Mouse (Mus musculus): ENCODE measurements around the gene Plch2. TPM values are rescaled to one million over a fixed set of nuclear protein-coding genes. Genes with fewer than 3 reads are reported as not detected.

The Plch2 gene
- polyA plus RNA-seq, 1 experiment: not detected

DNA sequence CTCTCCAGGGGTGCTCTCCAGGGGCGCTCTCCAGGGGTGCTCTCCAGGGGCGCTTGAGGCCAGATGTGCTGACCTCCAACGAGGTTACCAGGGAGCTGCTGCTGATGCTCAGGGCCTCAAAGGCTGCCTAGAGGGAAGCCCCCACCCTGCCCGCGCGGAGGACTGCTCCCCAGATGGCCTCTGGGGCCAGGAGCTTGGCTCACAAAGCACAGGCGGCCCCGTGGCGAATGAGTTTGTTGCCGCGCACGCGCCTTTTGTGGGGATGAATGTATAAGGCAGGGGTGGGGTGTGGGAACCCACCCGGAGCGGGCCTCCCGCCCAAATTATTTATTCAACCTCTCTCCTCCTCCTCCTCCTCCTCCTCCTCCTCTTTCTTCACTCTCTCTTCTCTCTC lies 107.0 kb downstream of the Plch2 start:
- peaks cover 19% of the 10 kb centered on the region for H3K4me1 ChIP-seq (ENCODE audit: control insufficient read depth, insufficient read depth, low read length)
- no peak overlapping the region for H3K4me3 ChIP-seq (ENCODE audit: insufficient read depth, low read depth, low read length)
- TF ChIP-seq CTCF (IDR thresholded peaks at IDR 0.05; ENCODE audit: insufficient read depth, low read depth, low read length): no peak
- TF ChIP-seq POLR2A (IDR thresholded peaks at IDR 0.05; ENCODE audit: insufficient read depth, low read depth, low read length): no peak
- WGBS: 4% methylated on average over 16 of the region's 16 CpGs
- H3K27ac ChIP-seq (ENCODE audit: insufficient read depth, low read depth, low read length): no peak overlapping the region

- TF ChIP-seq POLR2A (IDR thresholded peaks at IDR 0.05; ENCODE audit: insufficient read depth, low read depth, low read length) (no peak), CTCF (IDR thresholded peaks at IDR 0.05; ENCODE audit: insufficient read depth, low read depth, low read length) (no peak)
- Histone ChIP-seq H3K4me3 (ENCODE audit: insufficient read depth, low read depth, low read length) (no peak overlapping the region), H3K4me1 (ENCODE audit: control insufficient read depth, insufficient read depth, low read length) (peaks cover 19% of the 10 kb centered on the region), H3K27ac (ENCODE audit: insufficient read depth, low read depth, low read length) (no peak overlapping the region)
- 39% methylated on average over 6 of the region's 6 CpGs for WGBS
These were observed 107.5 kb downstream of the Plch2 start for GRCm38 (mm10) chr4:154948940-154949588.

DNA sequence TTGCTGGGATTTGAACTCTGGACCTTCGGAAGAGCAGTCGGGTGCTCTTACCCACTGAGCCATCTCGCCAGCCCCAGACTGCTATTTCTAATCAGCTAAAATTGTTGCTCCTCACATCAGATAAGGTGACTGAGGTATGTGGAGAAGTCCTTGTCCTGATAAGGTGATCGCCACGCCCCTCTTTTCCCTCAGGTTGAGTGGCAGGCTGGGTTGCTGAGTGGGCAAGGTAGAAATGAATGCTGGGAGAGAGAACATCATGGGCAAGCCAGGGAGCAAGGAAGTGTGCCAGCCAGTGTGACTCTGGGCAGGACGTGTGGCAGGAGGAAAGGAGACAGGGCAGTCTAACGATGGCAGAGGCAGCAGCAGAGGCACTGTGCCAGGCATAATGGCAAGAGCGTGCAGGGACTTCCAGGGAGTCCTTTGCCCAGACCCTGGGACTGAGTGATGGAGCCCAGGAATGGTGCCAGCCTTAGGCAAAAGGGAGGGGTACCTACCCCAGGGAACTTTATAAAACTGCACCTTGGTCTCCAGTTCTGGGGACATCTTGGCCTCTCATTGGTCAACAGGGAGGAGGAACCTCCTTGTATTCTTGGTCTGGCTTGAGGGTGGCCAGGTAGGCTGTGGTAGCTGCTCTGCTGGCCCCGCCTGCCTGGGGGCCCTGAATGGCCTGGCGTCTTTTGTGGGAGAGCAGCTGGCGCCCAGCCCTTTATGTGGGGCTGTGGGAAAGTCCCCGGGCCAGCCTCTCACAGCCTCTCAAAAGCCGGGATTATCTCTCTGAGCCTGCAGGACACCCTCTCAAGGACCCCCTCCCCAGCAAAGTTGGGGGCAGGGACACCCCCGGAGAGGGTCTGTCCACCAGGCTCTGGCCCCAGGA lies 108.3 kb downstream of the Plch2 start:
- no peak for TF ChIP-seq POLR2A (IDR thresholded peaks at IDR 0.05; ENCODE audit: insufficient read depth, low read depth, low read length)
- TF ChIP-seq CTCF (IDR thresholded peaks at IDR 0.05; ENCODE audit: insufficient read depth, low read depth, low read length): no peak
- H3K4me1 ChIP-seq (ENCODE audit: control insufficient read depth, insufficient read depth, low read length): peaks cover 19% of the 10 kb centered on the region
- 30% methylated on average over 14 of the region's 14 CpGs for WGBS
- no peak overlapping the region for H3K27ac ChIP-seq (ENCODE audit: insufficient read depth, low read depth, low read length)
- no peak overlapping the region for H3K4me3 ChIP-seq (ENCODE audit: insufficient read depth, low read depth, low read length)

GRCm38 (mm10) chr4:154946319-154946718 lies 110.3 kb downstream of the Plch2 start:
- peaks cover 11% of the 10 kb centered on the region for H3K4me1 ChIP-seq (ENCODE audit: control insufficient read depth, insufficient read depth, low read length)
- no peak overlapping the region for H3K27ac ChIP-seq (ENCODE audit: insufficient read depth, low read depth, low read length)
- 4% methylated on average over 8 of the region's 8 CpGs for WGBS
- H3K4me3 ChIP-seq (ENCODE audit: insufficient read depth, low read depth, low read length): peak overlapping the region; percentile 38
- 0 out of 2 replicates have a peak, but pooled peaks have one; percentile 36 for TF ChIP-seq POLR2A (IDR thresholded peaks at IDR 0.05; ENCODE audit: insufficient read depth, low read depth, low read length)
- no peak for TF ChIP-seq CTCF (IDR thresholded peaks at IDR 0.05; ENCODE audit: insufficient read depth, low read depth, low read length)

DNA sequence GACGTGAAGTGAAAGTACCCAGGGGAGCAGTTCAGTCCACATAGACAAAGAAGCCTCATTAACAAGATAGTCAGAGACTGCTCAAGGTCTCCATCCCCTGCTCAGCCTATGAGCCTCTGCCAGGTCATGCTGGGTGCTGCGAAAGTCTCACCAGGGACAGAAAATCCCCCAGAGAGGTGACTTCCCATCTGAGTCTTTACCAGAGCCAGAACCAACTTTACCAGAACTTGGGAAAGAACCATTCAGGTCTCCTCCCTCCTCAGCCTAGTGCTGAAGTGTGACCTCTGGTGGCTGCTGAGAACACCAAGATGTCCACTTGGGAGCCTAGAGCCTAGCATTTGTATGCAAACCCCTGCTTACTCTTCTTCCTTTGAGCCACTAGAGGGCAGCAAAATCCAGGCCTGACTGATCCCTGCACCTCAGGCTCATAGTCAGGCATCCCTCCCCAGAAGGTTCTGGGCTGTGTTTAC lies 112.4 kb downstream of the Plch2 start:
- no peak overlapping the region for H3K4me3 ChIP-seq (ENCODE audit: insufficient read depth, low read depth, low read length)
- peaks cover 11% of the 10 kb centered on the region for H3K4me1 ChIP-seq (ENCODE audit: control insufficient read depth, insufficient read depth, low read length)
- TF ChIP-seq CTCF (IDR thresholded peaks at IDR 0.05; ENCODE audit: insufficient read depth, low read depth, low read length) (no peak), POLR2A (IDR thresholded peaks at IDR 0.05; ENCODE audit: insufficient read depth, low read depth, low read length) (no peak)
- 27% methylated on average over 2 of the region's 2 CpGs for WGBS
- no peak overlapping the region for H3K27ac ChIP-seq (ENCODE audit: insufficient read depth, low read depth, low read length)

DNA sequence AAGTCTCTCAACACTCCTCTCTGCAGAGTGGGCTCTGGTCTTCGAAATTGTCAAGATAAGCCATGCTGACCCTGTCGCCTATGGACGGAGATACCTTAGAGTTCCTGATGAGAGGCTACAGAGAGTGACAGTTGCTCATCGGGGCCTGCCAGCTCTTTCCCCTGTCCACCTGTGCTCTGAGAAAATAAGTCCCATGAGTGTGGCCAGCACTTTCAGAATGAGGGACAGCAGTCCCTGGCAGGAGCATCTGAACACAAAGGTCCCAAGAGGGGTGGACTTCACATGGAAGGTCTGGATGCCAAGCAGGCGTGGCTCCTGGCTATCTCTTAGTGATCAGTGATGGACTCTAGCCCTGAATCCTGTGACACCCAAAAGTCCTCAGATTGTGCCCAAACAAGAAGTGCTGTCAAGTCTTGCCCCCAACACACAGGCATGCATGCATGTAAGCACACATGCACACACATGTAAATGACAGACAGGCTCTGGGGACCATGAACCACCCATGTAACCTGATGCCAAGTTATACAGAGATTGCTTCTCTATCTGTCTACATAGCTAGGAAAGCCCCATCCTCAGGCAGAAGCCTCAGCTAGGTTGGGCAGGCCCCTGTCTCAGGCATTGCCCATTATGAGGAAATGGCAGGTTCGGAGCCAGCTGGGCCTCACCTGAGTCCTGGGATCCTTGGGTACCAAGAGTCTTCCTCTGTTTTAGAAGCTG lies 113.1 kb downstream of the Plch2 start:
- no peak for TF ChIP-seq POLR2A (IDR thresholded peaks at IDR 0.05; ENCODE audit: insufficient read depth, low read depth, low read length)
- no peak for TF ChIP-seq CTCF (IDR thresholded peaks at IDR 0.05; ENCODE audit: insufficient read depth, low read depth, low read length)
- 89% methylated on average over 6 of the region's 6 CpGs for WGBS
- H3K27ac ChIP-seq (ENCODE audit: insufficient read depth, low read depth, low read length): no peak overlapping the region

GRCm38 (mm10) chr4:154942632-154943322 lies 113.8 kb downstream of the Plch2 start:
- WGBS: 79% methylated on average over 10 of the region's 10 CpGs
- Histone ChIP-seq H3K4me1 (ENCODE audit: control insufficient read depth, insufficient read depth, low read length) (peaks cover 11% of the 10 kb centered on the region), H3K27ac (ENCODE audit: insufficient read depth, low read depth, low read length) (no peak overlapping the region), H3K4me3 (ENCODE audit: insufficient read depth, low read depth, low read length) (no peak overlapping the region)
- TF ChIP-seq POLR2A (IDR thresholded peaks at IDR 0.05; ENCODE audit: insufficient read depth, low read depth, low read length) (no peak), CTCF (IDR thresholded peaks at IDR 0.05; ENCODE audit: insufficient read depth, low read depth, low read length) (no peak)

More for the DNA sequence above, 113.1 kb downstream of the Plch2 start:
- Histone ChIP-seq H3K4me1 (ENCODE audit: control insufficient read depth, insufficient read depth, low read length) (peaks cover 11% of the 10 kb centered on the region), H3K4me3 (ENCODE audit: insufficient read depth, low read depth, low read length) (no peak overlapping the region)

DNA sequence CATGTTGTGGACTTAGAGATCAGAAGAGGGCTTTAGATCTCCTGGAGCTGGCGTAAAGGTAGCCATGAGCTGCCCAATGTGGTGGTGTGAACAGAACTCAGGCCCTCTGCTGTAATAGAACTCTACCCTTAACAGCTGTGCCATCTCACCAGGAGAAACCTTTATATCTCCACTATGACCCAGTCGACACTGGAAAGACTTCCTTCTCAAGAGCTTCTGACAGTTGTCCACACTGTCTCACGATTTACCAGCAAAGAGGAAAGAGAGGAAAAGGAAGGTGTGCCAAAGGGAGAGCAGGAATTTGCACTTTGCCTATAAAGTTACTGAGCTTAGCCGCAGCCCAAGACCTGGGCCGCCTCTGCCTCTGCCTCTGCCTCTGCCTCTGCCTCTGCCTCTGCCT lies 114.8 kb downstream of the Plch2 start:
- H3K27ac ChIP-seq (ENCODE audit: insufficient read depth, low read depth, low read length): no peak overlapping the region
- 92% methylated on average over 5 of the region's 5 CpGs for WGBS
- no peak for TF ChIP-seq POLR2A (IDR thresholded peaks at IDR 0.05; ENCODE audit: insufficient read depth, low read depth, low read length)
- no peak for TF ChIP-seq CTCF (IDR thresholded peaks at IDR 0.05; ENCODE audit: insufficient read depth, low read depth, low read length)
- H3K4me3 ChIP-seq (ENCODE audit: insufficient read depth, low read depth, low read length): no peak overlapping the region
- H3K4me1 ChIP-seq (ENCODE audit: control insufficient read depth, insufficient read depth, low read length): peaks cover 13% of the 10 kb centered on the region

All from olfactory bulb, adult 2 months (tissue).